Mouse (Mus musculus) layer of hippocampus, postnatal 36 days (tissue): ENCODE measurements at regions not wholly inside any gene's neighbourhood (a gene's known extent, or its start where the extent isn't known, plus 50 kb on each side); places are given as distances from the start of the nearest gene placed in this dataset.
A peak's percentile ranks its signal among the peaks of the same experiment; 100 is the strongest.

ENCODE experiments used
- DNase-seq, 2 experiments: peaks; one replicate each; pipeline ENCODE4 v3.0.0; 2022

DNA sequence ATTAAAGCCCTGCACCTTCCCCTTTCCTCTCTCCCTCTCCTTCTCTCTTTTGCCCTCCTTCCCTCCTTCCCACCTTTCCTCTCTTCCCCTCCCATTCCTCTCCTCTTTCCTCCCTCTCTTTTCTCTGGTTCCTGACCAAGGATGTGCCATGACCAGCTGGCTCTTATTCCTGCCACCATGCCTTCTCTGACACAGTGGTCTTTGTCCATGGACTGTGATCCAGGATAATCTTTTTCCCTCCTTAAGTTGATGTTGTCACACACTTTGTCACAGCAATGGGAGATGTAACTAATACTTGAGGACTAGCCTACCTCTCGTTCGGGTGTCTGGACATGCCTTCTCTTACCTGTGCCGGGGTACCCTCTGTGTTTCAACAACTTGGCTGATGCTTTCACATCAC lies 86.4 kb downstream of the Anapc4 start:
- DNase-seq = no peak

DNA sequence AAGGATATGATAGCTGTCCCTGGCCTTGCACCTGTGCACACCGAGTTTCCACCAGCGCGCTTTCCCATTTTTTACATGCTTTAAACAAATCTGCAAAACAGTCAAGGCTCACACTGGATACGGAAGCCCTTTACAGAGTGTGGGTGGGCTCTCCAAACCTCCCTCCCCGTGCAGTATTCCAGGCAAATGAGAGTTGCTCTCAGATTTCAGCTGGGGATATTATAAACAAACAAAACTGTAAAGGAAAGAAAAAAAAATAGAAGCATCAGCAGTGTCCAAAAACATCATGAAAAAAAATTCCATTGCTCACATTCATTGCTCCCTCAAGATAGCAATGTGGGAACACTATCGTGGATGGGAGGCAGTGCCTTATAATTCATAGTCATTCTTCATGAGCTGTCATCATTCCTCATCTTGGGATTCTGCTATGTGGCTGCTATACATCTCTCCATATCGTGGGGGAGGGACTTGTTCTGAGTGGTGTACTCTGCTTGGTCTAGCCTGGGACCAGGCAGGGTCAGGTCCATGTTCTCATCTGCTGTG lies 87.0 kb downstream of the Anapc4 start:
- DNase-seq = no peak

- no peak for DNase-seq
Observed at GRCm38 (mm10) chr5:52925006-52925405, 91.2 kb downstream of the Anapc4 start.

DNA sequence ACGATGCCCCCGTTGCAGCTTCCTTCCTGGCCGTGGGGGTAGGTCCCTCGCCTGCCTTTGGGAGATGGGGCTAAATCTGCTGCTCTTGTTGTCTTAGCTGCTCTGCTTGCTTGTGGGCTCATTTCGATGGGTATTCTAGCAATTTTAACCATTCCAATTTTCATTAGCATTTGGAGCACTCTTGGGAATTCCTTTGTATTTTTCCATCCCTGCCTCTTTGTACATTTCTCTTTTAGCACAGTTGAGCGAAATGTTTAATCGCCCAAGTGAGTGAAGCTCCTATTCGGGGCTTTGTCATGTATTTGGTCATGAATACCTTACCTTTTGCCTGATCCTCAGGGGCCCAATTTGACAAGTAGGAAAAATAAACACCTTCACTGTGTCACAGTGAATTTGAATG lies 95.9 kb downstream of the Anapc4 start:
- no peak for DNase-seq

DNA sequence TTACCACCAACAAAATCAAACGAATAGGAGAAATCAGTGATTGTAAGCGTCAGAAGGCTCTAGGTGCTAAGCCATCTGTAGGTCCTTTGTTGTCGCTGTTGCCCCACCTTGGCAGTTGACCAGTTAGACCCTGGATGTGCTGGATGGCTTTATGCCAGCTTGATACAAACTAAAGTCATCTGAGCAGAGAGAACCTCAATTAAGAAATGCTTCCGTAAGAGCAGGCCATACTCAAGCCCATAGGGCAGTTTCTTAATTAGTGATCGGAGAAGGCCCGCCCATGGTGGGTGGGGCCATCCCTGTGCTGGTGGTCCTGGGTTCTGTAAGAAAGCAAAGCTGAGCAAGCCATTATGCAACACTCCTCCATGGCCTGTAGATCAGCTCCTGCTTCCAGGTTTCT lies 99.5 kb downstream of the Anapc4 start:
- DNase-seq = no peak

GRCm38 (mm10) chr5:52937626-52938025 lies 100.3 kb upstream of the Slc34a2 start:
- DNase-seq = no peak

DNA sequence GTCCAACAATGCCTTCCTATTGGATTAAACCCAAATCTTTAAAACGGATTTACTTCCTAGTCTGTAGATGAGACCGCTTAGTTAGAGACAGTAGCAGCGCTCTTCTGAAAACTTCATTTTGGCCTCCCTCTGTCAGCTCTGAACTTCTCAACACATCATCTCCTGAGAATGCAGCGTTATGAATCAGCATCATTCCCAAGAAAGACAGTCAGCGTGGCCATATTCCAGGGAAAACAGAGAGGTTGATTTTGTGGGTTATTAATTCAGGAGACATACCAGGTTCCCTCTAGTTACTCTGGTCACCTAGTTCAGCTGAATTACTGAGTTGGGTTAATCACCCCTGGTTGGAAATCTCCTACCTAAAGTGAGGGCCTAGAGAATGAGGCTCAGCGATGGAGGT lies 97.9 kb upstream of the Slc34a2 start:
- no peak for DNase-seq

DNA sequence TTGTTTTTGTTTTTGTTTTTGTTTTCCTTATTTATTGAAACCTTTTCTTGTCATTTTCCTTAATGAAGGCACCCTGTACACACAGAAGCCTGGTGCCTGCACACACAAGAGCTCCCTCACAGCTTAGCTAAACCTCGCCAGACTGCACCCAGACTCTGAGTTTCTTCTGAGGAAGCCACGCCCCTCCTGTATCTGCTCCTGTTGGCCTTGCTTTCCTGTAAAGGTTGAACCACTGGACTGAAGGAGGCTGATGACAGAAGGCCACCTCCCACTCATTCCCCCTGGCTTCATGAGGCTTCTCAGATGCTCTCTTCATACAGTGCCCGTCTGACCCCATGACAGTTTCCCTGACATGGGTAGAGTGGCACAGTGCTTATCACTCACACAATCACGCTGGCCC lies 97.2 kb upstream of the Slc34a2 start:
- DNase-seq = no peak

DNA sequence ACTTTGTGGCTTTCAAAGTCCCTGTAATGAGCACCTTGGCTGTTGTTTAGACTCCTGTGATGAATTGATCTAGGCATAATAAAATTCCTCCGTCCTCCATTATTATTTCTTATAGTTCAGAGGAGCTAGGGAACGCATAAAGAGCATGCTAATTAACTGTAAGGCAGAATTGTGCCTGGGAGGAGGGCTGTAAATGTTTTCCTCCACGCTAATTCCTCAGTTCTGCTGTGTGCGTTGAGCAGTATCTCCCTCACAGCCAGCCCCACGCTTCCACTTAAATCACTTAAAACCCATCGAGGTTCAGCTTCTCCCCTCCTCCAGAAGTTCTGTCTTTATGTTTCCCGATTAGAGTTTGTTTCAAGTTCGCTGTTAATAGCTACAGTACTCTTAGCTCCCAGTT lies 84.0 kb upstream of the Slc34a2 start:
- DNase-seq = no peak

DNA sequence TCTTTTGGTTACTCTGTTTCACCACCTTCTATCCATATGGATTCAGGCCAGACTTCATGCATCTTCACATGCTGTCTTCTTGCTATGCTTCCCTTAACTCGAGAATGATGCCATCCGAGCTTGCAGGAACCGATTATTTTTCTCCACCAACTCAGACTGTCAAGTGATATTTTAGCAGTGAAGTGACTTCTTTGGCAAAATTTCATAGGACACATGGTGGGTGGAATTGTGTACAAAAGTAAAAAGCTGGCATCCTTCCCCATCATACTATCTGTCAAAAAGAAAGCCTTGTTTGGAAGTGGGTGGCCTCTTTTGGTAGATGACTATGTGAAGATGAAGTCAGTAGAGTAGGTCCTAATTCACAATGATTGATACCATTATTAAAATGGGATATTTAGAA lies 83.2 kb upstream of the Slc34a2 start:
- DNase-seq = peak in 1 of 2 experiments; percentile 9

GRCm38 (mm10) chr5:52964209-52964608 lies 73.7 kb upstream of the Slc34a2 start:
- DNase-seq = no peak

DNA sequence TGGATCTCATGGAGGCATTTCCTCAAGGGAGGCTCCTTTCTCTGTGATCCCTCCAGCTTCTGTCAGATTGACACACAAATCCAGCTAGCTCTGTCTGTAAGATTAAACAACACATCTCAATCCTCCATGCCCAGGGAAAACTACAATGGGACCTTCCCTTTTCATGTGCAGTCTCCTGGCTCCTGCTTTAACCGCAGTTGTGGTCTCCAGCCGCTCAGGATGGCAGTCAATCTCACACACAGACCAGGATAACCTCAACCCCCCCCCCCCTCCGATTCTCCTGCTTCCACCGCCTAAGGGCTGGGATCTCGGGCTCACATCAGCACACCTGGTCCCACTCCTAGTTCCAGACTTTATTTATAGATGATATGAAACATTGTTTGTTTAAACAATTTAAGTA lies 66.1 kb upstream of the Slc34a2 start:
- no peak for DNase-seq

DNA sequence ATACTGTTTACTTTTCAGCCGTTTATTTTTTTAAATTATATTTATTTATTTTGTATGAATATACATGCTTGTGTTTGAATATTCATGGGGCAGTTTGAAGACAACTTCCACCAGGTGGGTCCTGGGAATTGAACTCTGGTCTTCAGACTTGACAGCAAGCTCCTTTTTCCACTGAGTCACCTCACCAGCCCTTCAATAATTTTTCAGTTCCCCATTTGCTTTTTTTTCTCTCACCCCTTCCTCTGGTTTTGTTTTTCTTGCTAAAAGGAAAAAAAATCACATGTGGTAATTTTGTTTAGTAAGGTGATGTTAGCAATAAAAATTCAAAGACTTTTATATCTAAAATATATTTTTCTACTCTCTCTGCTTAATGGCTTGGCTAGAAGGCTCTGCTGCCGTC lies 64.9 kb upstream of the Slc34a2 start:
- no peak for DNase-seq

DNA sequence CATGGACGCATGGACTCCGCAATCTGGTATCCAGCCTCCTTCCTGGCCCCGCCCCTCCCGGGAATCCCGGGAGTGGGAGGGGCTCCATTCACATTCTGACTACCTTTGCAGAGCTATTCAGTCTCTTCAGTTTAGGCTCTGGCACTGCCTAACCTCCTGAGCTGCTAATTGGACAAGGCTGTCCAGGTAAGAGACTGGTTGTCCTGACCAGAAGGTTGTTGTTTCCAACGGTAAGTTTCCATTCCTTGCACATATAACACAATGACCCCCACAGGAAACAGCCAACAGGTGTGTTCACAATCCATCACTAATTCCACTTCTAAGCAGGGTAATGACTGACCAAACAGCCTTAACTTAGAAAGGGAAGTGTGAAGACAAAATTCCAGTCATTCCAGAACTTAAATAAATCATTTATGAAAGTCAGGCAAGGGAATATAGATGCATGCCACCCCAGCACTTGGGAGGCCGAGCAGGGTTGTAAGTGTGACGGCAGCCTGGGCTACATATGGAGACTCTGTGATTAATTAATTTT lies 62.3 kb upstream of the Slc34a2 start:
- no peak for DNase-seq

GRCm38 (mm10) chr5:52977826-52978687 lies 59.8 kb upstream of the Slc34a2 start:
- no peak for DNase-seq

DNA sequence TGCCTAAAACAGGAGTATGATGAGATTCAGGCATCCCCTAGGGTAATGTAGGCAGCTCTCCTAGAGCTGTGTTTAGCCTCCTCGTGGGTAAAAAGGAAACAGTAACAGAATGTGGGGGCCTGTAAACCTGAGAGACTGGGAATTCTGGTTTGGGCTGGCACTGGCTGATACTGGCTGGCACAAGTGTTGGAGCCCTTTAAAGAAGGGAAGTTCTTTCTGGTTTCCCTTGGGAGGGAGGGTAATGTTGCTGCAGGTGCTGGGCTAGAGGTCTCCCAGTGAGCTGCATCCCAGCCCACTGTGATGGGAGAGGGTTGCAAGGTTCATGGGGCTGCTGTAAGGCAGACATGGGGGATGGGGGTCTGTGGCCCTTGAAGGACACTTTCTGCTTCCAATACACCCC lies 58.4 kb upstream of the Slc34a2 start:
- no peak for DNase-seq

- DNase-seq = peak in 1 of 2 experiments; percentile 6
Observed at GRCm38 (mm10) chr5:52982056-52982455, 55.8 kb upstream of the Slc34a2 start.

- no peak for DNase-seq
Observed at GRCm38 (mm10) chr5:52982741-52983140, 55.1 kb upstream of the Slc34a2 start.
